Mouse (Mus musculus) limb, embryonic 14.5 days (tissue): ENCODE results near the gene Ccdc84. TPM values are rescaled to one million over a fixed set of nuclear protein-coding genes. Genes with fewer than 3 reads are reported as not detected.
A peak's percentile ranks its signal among the peaks of the same experiment; 100 is the strongest.

ENCODE experiments used
- ATAC-seq: fragments of 200-750 bp; cut with Nextera tagmentation; 2 replicates; pipeline ENCODE4 v1.8.0; 2017; ENCODE audit warnings: low read depth, moderate number of reproducible peaks, moderate TSS enrichment; ENCODE audit not compliant: low FRiP score
- DNase-seq: peaks from one replicate; pipeline ENCODE4 v3.0.0-alpha.2; 2015; ENCODE audit warnings: low spot score
- H3K27ac ChIP-seq: fragments of 300-500 bp; sonication (generic); replicated peaks from 2 replicates; pipeline ENCODE4 v1.5.1; 2014; ENCODE audit warnings: low read depth, mild to moderate bottlenecking, low read length, moderate library complexity, mixed read lengths
- H3K27me3 ChIP-seq: fragments of 300-500 bp; sonication (generic); 2 replicates; pipeline ENCODE4 v1.6.1; 2014; ENCODE audit warnings: low read length, mixed read lengths; ENCODE audit not compliant: control insufficient read depth, insufficient read depth
- H3K36me3 ChIP-seq: fragments of 300-500 bp; sonication (generic); 2 replicates; pipeline ENCODE4 v1.6.1; 2014; ENCODE audit warnings: mild to moderate bottlenecking, low read length, moderate library complexity, mixed read lengths; ENCODE audit not compliant: control insufficient read depth, insufficient read depth
- H3K4me1 ChIP-seq: fragments of 300-500 bp; sonication (generic); 2 replicates; pipeline ENCODE4 v1.6.1; 2014; ENCODE audit warnings: antibody characterized with exemption, low read length, mixed read lengths; ENCODE audit not compliant: control insufficient read depth, insufficient read depth
- H3K4me2 ChIP-seq: fragments of 300-500 bp; sonication (generic); replicated peaks from 2 replicates; pipeline ENCODE4 v1.6.1; 2014; ENCODE audit warnings: low read depth, mild to moderate bottlenecking, low read length, moderate library complexity; ENCODE audit not compliant: severe bottlenecking
- H3K4me3 ChIP-seq: fragments of 300-500 bp; sonication (generic); replicated peaks from 2 replicates; pipeline ENCODE4 v1.5.1; 2014; ENCODE audit warnings: low read length
- H3K9ac ChIP-seq: fragments of 300-500 bp; sonication (generic); 2 replicates; pipeline ENCODE4 v1.6.1; 2014; ENCODE audit warnings: mild to moderate bottlenecking, low read depth, low read length, moderate library complexity; ENCODE audit not compliant: severe bottlenecking
- H3K9me3 ChIP-seq: fragments of 300-500 bp; sonication (generic); 2 replicates; pipeline ENCODE4 v1.6.1; 2016; ENCODE audit warnings: low read length; ENCODE audit not compliant: control insufficient read depth
- POLR2A ChIP-seq: fragments of 200-500 bp; IDR thresholded peaks from 2 replicates; pipeline ENCODE4 v1.8.0; 2012; ENCODE audit warnings: inconsistent platforms, mild to moderate bottlenecking, moderate library complexity, borderline replicate concordance; ENCODE audit not compliant: insufficient read depth, insufficient read length; ENCODE audit errors: extremely low read depth
- WGBS: fragments of 180-500 bp; shearing (Covaris S2); extraction: QIAGEN DNeasy Blood & Tissue Kit; methylation state at CpG from one replicate; pipeline ENCODE4 v1.1.7; 2014; 5-methylcytosine and 5-hydroxymethylcytosine counted together
- polyA plus RNA-seq, 2 experiments: library from polyadenylated mRNA; depleted of rRNA in 1 of 2; stranded (reverse) in 1 of 2; unstranded in 1 of 2; fragments of >200 nt; fragmentation: Nextera tagmentation in 1 of 2; extraction: Ambion mirVana in 1 of 2; gene quantifications; 2 replicates each; pipeline versions ENCODE4 v1.2.1 to v1.2.3; 2012 to 2014

The Ccdc84 gene
- polyA plus RNA-seq, 2 experiments, result 25.4 to 54.3 TPM

DNA sequence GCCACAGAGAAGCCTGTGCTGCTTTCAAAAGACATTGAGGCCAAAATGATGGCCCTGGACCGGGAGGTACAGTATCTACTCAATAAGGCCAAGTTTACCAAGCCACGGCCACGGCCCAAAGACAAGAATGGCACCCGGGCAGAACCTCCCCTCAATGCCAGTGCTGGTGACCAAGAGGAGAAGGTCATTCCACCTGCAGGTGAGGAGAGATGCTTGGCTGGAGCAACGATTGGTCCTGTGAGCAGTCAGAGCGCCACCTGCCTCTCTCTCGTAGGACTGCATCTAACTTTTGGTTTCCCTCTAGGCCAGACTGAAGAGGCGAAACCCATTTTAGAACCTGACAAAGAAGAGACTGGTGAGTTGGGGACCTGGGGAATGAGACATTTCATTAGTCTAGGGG lies 29.1 kb downstream of the Ccdc84 start:
- H3K9ac ChIP-seq, result no peak overlapping the region
- H3K9me3 ChIP-seq, result no peaks in the 10 kb centered on the region
- DNase-seq (peak; percentile 42), ATAC-seq (no peak)
- no peaks in the 10 kb centered on the region for H3K4me1 ChIP-seq
- 63% methylated on average over 8 of the region's 8 CpGs for WGBS
- no peaks in the 10 kb centered on the region for H3K27me3 ChIP-seq
- no peak overlapping the region for H3K4me2 ChIP-seq
- TF ChIP-seq POLR2A, result no peak
- peaks cover 78% of the 10 kb centered on the region for H3K36me3 ChIP-seq
- no peak overlapping the region for H3K27ac ChIP-seq
- no peak overlapping the region for H3K4me3 ChIP-seq

DNA sequence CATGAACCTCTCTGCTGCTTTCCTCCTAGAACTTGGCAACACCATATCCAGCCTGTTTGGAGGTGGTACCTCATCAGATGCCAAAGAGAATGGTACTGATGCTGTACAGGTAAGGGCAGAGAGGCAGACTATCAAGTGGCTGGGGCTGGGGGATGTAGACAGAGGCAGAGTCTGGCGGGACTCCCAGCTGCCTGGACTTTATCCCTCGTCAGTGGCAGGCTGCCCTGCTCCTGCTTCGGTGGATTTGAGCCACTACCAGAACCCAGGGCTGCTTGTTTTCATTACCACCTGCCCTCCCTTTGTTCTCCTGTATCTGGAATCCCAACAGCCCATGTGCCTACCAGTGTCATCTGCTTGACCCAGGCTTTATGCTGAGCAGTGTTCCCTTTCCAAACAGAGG lies 31.1 kb downstream of the Ccdc84 start:
- 81% methylated on average over 3 of the region's 3 CpGs for WGBS
- no peaks in the 10 kb centered on the region for H3K9me3 ChIP-seq
- no peaks in the 10 kb centered on the region for H3K4me1 ChIP-seq
- H3K27ac ChIP-seq, result no peak overlapping the region
- no peak overlapping the region for H3K4me3 ChIP-seq
- no peak for DNase-seq
- no peak for TF ChIP-seq POLR2A
- no peak overlapping the region for H3K9ac ChIP-seq
- no peaks in the 10 kb centered on the region for H3K27me3 ChIP-seq
- H3K4me2 ChIP-seq, result no peak overlapping the region
- ATAC-seq, result no peak
- H3K36me3 ChIP-seq, result peaks cover 94% of the 10 kb centered on the region

DNA sequence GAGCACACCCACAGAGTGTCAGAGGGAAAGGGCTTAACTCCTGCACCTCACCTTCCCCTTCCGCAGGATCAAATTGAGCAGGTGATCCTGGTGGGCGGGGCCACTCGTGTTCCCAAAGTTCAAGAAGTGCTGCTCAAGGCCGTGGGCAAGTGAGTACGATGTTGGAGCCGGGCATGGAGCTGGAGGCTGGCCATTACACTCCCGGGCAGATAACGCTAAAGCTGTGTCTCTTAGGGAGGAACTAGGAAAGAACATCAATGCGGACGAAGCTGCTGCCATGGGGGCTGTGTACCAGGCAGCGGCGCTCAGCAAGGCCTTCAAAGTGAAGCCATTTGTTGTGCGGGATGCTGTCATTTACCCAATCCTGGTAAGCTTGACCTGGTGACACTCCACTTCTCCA lies 33.8 kb downstream of the Ccdc84 start:
- no peaks in the 10 kb centered on the region for H3K9me3 ChIP-seq
- H3K36me3 ChIP-seq, result peaks cover 83% of the 10 kb centered on the region
- no peak overlapping the region for H3K27ac ChIP-seq
- H3K9ac ChIP-seq, result no peak overlapping the region
- 95% methylated on average over 13 of the region's 13 CpGs for WGBS
- H3K4me1 ChIP-seq, result peaks cover 7% of the 10 kb centered on the region
- ATAC-seq (no peak), DNase-seq (no peak)
- no peak overlapping the region for H3K4me2 ChIP-seq
- H3K4me3 ChIP-seq, result no peak overlapping the region
- no peak for TF ChIP-seq POLR2A
- H3K27me3 ChIP-seq, result no peaks in the 10 kb centered on the region

DNA sequence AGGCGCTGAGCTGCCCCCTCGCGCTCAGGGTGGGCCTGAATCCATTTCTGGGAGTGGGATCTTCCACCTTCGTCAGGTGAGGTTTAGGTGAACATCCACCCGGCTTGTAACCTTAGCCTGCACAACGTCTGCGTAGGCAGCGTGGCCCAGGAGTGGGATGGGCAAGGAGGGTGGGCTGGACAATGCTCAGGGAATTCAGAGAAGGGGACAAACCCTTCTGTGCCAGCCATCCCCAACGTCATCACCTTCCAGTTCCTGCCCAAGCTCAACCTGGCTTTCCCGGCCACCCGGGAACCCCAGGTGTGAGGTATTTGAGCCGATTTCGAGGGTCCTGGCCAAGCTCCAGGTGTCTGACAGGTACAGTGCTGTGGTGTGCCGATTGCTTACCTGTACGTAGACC lies 38.5 kb downstream of the Ccdc84 start:
- Histone ChIP-seq H3K4me1 (peaks cover 7% of the 10 kb centered on the region), H3K4me3 (peak overlapping the region; percentile 88), H3K9me3 (no peaks in the 10 kb centered on the region), H3K4me2 (peak overlapping the region; percentile 95), H3K36me3 (peaks cover 39% of the 10 kb centered on the region), H3K9ac (peak overlapping the region; percentile 90), H3K27me3 (no peaks in the 10 kb centered on the region), H3K27ac (peak overlapping the region; percentile 84)
- WGBS, result 9% methylated on average over 15 of the region's 15 CpGs
- ATAC-seq (0 out of 2 replicates have a peak, but pooled peaks have one; percentile 2), DNase-seq (no peak)
- no peak for TF ChIP-seq POLR2A

DNA sequence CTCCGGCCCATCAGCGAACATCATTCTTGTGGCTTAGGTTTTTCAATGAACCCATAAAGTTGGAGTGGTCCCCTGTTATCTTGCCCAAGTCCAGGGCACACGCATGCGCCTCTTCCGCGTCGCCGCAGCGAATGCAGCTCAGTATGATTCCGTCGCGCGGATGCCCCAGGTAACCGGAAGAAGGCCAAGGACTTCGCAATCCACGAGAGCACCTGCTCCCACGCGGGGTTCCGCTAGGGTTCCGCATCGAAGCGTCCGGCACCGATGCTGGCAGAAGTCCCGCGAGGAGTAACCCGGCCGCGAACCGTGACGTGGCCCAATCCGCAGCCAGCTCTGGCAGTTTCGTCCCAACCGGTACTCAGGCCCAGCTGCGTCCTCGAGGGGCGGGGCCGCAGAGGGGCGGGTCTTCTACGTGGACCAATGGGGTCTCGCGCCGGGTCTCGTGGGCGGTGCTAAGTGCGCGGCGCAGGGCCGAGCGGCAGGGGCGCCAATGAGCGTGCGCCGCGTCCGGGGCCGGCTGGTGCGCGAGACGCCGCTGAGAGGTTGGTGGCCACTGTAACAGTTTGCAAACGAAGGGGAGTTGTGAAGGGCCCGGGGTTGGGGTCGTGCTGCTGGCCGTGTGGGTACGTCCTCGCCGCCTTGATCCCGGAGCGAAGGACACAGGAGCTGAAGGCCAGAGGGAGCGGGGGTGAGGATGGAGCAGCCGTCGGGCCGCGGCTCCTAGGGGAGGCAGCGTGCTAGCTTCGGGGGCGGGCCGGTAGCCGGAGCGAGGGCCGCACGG lies 39.1 kb downstream of the Ccdc84 start, which contains the start of gene Hyou1:
Gene Hyou1, plus strand, starts transcription at position 437 of the 781 bp plus-strand sequence.
- peak within 1 kb of the TSS; percentile 88 for H3K4me3 ChIP-seq
- no peaks in the 10 kb centered on the region for H3K9me3 ChIP-seq
- WGBS, result under 1% methylated on average over 75 of the region's 83 CpGs
- H3K27ac ChIP-seq, result peak within 1 kb of the TSS; percentile 84
- peak within 1 kb of the TSS; percentile 95 for H3K4me2 ChIP-seq
- peaks cover 7% of the 10 kb centered on the region for H3K4me1 ChIP-seq
- ATAC-seq (peak; percentile 99), DNase-seq (peak; percentile 97)
- peak within 1 kb of the TSS; percentile 90 for H3K9ac ChIP-seq
- H3K27me3 ChIP-seq, result no peaks in the 10 kb centered on the region
- TF ChIP-seq POLR2A, result peak; percentile 72; the same call in 1 of the 2 replicates
- H3K36me3 ChIP-seq, result peaks cover 33% of the 10 kb centered on the region
